Mouse (Mus musculus): ENCODE measurements around the gene Rgs7.

Gene Rgs7

DNA sequence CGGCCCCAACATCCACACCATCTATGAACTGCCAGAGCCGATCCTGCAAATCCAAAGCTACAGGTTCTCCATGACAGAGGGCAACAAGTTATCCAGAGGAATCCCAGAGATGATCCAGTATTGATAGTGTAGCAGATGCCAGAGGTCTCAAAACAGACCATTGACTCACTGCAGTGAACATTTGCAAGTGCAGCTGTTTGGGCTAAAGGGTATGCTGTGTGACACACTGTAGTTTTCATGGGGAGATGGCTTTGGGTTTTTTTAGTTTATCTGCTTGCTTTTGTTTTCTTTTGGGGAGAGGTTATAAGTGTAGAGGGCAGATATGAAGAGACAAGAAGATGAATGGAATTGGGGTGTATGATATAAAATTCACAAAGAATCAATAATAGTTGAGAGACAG, 124.2 kb downstream of the Rgs7 start:
- no peak for TF ChIP-seq GATA4 (IDR thresholded peaks at IDR 0.05; ENCODE audit: insufficient replicate concordance, low read length)

- TF ChIP-seq GATA4 (IDR thresholded peaks at IDR 0.05; ENCODE audit: insufficient replicate concordance, low read length): no peak
These were observed 128.7 kb downstream of the Rgs7 start for GRCm38 (mm10) chr1:175363606-175364005.

DNA sequence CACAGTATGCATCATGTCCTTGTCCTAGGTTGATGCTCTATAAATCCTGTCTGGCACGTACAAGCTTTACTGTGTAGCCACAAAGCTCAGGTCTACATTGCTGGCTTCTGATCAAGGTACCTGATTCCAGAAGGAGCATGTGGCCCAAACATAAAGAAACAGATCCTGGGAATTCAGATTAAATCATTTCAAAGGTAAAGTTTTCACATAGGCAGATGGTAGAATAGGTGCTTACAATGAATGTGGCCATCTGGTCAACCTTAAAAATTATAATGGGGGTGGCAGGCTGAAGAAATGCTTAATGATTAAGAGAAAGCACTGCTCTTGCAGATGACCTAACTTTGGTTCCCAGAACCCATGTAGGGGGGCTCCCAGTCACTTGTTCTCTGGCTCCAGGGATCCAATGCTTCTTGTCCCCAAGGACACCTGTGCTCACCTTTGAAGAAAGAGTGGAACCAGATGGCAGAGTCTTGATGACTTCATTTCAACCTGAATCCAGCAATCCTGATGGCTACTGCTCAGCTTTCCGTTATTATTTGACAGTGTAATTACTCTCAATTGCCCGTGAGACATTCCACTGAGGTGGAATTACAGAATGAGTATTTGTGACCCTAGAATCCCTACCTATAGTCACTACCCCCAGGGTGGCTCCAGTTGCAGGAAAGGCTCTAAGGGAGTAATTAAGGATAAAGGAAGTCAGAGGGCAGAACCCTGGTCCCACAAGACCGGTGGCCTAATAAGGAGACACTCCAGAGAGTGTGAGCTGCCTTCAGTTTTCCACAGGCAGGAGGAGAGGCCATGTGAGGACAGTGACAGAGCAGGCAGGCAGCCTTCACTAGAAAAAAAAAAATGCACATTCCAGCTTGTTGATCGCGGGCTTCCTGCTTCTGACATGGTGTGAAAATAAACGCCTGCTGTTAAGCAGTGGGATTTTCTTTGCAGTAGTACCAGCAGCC, 132.6 kb downstream of the Rgs7 start:
- TF ChIP-seq GATA4 (IDR thresholded peaks at IDR 0.05; ENCODE audit: insufficient replicate concordance, low read length): no peak

GRCm38 (mm10) chr1:175352921-175353320, 139.4 kb downstream of the Rgs7 start:
- TF ChIP-seq GATA4 (IDR thresholded peaks at IDR 0.05; ENCODE audit: insufficient replicate concordance, low read length): no peak

- no peak for TF ChIP-seq GATA4 (IDR thresholded peaks at IDR 0.05; ENCODE audit: insufficient replicate concordance, low read length)
These were observed 146.1 kb downstream of the Rgs7 start for GRCm38 (mm10) chr1:175346162-175346561.

DNA sequence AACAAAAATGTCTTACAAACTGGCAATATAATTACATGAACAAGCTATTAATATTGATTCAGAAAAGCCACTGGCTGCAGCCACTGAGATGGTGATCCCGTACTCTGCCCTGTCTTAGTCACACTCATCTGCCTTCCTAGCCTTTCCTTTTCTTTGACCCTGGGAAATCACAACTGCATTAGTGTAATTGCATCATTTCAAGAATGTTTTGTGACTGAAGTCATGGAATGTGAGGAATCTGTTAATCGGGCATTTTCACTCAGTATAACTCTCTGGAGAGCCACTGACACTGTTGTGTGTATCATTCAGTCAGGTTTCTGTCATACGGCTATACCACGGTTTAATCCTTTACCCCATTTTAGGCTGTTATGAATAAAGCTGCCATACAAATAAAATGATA, 156.1 kb downstream of the Rgs7 start:
- no peak for TF ChIP-seq GATA4 (IDR thresholded peaks at IDR 0.05; ENCODE audit: insufficient replicate concordance, low read length)

DNA sequence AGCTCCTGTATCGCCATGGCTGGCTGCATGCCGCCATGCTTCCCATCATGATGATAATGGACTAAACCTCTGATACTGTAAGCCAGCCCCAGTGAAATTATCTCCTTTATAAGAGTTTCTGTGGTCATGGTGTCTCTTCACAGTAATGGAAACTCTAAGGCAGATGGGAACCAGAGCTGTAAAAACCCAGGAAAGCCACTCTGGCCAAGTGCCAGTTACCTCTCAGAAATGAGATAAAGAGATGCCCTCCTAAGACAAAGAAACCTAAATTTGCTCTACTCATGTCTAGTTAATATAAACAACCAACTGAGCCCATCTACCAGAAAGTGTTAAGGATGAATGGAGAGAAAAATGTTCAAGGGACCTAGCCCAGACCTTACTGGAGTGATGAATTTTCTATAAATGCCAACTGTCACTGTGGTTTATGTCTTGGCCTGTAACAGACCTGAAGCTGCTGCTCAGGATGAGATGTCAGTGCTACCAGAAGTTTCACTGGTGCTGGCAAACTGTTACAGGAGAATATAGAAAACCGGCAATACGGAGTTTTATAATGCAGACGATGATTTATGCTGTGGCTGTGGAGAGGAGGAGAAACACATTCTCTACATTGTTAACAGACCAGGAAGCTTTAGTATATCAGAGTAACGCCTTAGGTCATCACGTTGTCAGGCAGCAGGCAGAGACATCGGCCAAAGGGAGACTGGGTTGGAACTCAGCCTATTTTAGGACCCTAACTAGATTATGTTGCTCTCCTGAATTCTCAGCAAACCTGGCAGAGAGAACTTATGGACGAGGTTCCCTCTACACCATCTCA, 159.1 kb downstream of the Rgs7 start:
- no peak for TF ChIP-seq GATA4 (IDR thresholded peaks at IDR 0.05; ENCODE audit: insufficient replicate concordance, low read length)

DNA sequence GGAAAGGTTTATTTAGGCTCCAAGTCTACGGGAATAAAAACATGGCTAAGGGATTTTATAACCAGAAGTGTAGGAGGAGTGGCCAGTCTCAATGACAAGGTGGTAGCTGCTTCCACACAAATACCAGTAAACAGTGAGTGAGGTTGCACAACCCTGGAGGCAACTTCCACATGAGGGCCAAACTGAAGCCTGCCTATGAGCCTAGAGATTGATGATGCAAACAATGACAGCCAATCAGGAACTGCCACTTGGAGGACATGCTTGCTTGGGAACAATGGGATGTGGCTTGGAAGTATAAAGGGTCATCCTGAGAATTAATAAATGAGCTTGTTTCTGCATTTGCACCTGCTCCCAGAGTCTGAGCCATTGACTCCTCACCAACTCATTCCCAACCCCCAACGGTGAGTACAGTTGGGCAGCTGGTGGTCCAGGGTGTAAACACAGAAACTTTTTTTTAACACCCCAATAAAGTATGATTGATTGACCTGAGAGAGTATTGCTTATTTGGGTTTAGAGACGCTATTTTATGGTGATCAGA, 162.3 kb downstream of the Rgs7 start:
- TF ChIP-seq GATA4 (IDR thresholded peaks at IDR 0.05; ENCODE audit: insufficient replicate concordance, low read length): no peak

DNA sequence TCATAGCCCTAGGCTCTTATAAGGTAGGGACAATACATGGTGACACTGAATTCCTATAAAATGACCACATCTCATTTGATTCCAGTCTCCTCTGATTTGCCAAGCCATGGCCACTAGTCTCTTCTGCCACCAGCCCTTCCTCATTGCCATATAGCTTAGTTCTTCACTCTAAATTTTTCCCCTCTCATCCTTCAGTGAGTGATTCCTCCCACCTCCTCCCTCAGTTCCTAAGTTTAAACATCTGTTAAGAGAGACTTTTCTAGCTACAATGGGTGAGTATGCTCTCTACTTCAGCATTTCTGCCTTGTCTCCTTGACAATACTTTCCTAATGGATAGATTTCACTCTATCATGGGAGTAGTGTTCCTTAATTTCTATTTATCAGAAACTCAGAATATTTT, 169.5 kb downstream of the Rgs7 start:
- no peak for TF ChIP-seq GATA4 (IDR thresholded peaks at IDR 0.05; ENCODE audit: insufficient replicate concordance, low read length)

DNA sequence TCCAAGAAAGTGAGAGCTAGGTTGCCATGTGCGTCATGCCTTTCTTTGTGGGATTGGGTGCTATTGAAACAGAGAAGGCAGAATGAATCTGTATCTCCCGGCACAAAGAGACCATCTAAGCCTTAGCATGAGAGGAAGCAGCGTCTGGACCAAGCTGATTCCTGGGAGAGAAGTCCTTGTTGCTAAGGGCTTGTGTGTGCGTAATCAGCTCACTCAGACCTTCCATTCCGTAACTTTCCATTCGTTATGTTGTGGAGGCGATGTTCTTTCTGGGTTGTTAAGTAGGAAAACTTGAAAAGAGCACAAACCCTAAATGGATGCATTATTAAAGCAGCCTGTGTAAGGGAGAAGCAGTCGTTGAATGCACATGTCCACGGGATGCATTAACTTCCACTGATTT, 173.1 kb downstream of the Rgs7 start:
- TF ChIP-seq GATA4 (IDR thresholded peaks at IDR 0.05; ENCODE audit: insufficient replicate concordance, low read length): no peak

GRCm38 (mm10) chr1:175317264-175317663, 175.0 kb downstream of the Rgs7 start:
- no peak for TF ChIP-seq GATA4 (IDR thresholded peaks at IDR 0.05; ENCODE audit: insufficient replicate concordance, low read length)

GRCm38 (mm10) chr1:175307604-175308003, 184.7 kb downstream of the Rgs7 start:
- TF ChIP-seq GATA4 (IDR thresholded peaks at IDR 0.05; ENCODE audit: insufficient replicate concordance, low read length): no peak

- TF ChIP-seq GATA4 (IDR thresholded peaks at IDR 0.05; ENCODE audit: insufficient replicate concordance, low read length): no peak
These were observed 191.4 kb downstream of the Rgs7 start for GRCm38 (mm10) chr1:175300895-175301294.

DNA sequence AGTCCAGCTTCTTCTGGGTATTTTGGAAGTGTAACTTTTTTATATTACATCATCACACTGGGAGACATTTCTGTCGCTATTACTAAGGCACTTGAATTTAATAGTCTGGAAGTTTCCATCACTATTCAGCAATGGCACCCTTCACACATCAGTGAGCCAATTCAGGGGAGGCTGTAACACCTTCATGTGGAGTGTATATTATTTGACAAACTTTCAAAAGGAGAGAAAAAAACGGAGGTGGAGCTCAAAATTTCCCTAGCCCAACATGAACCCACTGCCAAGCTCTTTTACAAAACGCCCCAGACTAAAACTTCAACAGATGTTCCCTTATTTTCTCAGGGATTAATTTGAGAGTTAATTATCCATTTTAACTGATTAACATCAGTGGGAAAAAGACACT, 191.9 kb downstream of the Rgs7 start:
- TF ChIP-seq GATA4 (IDR thresholded peaks at IDR 0.05; ENCODE audit: insufficient replicate concordance, low read length): no peak

GRCm38 (mm10) chr1:175299603-175300397, 192.5 kb downstream of the Rgs7 start:
- TF ChIP-seq GATA4 (IDR thresholded peaks at IDR 0.05; ENCODE audit: insufficient replicate concordance, low read length): no peak

All from liver, adult (tissue).